Mouse (Mus musculus) testis, adult 2 months (tissue): Measurements from ENCODE around the gene Gm21761. TPM values are rescaled to one million over a fixed set of nuclear protein-coding genes. Genes with fewer than 3 reads are reported as not detected.
"Not testable (repeated sequence)": the region's sequence is repeated elsewhere in the genome, so short reads cannot be mapped to it uniquely, and the experiment has no call there.

Experiments
- H3K27ac ChIP-seq: fragments of 200-500 bp; 2 replicates; pipeline ENCODE4 v1.5.1; 2012; ENCODE audit warnings: low read depth, low read length; ENCODE audit not compliant: control insufficient read depth, insufficient read depth
- H3K27me3 ChIP-seq: fragments of 200-500 bp; 2 replicates; pipeline ENCODE4 v1.6.1; 2012; ENCODE audit warnings: mild to moderate bottlenecking, low read length, moderate library complexity; ENCODE audit not compliant: control insufficient read depth, insufficient read depth
- H3K36me3 ChIP-seq: fragments of 200-500 bp; 2 replicates; pipeline ENCODE4 v1.6.1; 2012; ENCODE audit warnings: mild to moderate bottlenecking, low read length; ENCODE audit not compliant: control insufficient read depth, insufficient read depth
- H3K4me1 ChIP-seq: fragments of 200-500 bp; 2 replicates; pipeline ENCODE4 v1.6.1; 2012; ENCODE audit warnings: low read length; ENCODE audit not compliant: control insufficient read depth, insufficient read depth
- H3K4me3 ChIP-seq: fragments of 200-500 bp; 2 replicates; pipeline ENCODE4 v1.5.1; 2012; ENCODE audit warnings: low read depth, mild to moderate bottlenecking, low read length, moderate library complexity, mixed read lengths; ENCODE audit not compliant: control insufficient read depth
- polyA plus RNA-seq: library from polyadenylated mRNA; depleted of rRNA; stranded (reverse); fragments of >200 nt; gene quantifications from 2 replicates; pipeline ENCODE4 v1.2.3, GENCODE M21; 2012; rRNA removed

Gm21761 gene
- polyA plus RNA-seq, 1 experiment = not detected

DNA sequence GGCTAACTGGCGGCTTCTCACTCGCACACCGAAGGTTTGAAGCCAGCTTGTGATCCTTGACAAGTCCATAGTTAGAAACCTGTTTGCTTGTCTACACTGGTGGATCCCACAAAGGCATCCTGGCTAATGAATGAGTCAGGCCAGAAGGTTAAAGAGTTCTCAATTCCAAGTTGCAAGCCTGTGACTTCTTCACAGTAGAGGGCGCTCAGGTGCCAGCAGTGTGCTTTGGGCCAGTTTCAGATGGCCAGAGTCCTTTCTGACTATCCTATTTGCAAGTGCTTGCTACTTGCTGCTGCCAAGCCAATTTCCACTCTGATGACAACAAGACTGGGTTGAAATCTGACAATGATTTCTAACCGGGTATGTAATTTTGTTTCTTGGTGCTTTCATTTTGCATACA lies 30.5 kb downstream of the Gm21761 start:
- H3K27ac ChIP-seq, H3K4me1 ChIP-seq, H3K4me3 ChIP-seq, H3K36me3 ChIP-seq, H3K27me3 ChIP-seq: not testable (repeated sequence)

DNA sequence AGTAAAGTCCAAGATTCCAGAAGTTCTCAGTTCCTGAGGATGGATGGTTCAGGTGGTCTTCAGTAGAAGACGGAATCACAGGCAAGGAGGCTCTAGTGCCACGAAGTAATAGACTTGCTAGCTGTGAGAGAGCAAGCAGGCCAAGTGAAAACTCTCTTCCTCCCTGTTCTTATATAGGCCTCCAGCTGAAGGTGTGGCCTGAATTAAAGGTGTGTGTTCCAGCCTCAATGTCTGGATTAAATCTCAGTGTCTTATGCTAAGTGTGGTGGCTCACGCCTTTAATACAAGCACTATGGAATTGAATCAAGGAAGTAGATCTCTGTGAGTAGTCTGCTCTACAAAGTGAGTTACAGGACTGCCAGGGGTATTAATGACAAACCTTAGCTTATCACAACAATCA lies 34.4 kb downstream of the Gm21761 start, which contains the start of gene Tcstv1:
Tcstv1 (minus strand) TSS at position 101 of the 400 bp plus-strand sequence.
- not testable (repeated sequence) for H3K36me3 ChIP-seq, H3K4me1 ChIP-seq, H3K27ac ChIP-seq, H3K27me3 ChIP-seq, H3K4me3 ChIP-seq

DNA sequence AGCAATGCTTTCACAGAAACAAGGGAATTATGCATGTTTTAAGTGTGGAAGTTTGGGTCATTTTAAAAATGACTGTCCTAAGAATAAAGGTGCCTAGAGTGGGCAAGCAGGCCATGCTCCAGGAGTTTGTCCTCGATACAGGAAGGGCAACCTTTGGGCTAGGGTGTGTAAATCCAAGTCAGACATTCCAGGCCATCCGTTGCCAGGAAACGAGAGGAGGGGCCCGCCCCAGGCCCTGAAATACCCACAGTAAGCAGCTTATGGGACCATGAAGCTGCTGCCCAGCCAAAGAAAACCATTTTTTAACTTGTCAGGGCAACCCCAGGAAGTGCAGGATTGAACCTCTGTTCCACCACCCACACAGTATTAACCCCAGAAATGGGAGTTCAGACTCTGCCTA lies 42.2 kb downstream of the Gm21761 start:
- not testable (repeated sequence) for H3K4me1 ChIP-seq, H3K4me3 ChIP-seq, H3K36me3 ChIP-seq, H3K27me3 ChIP-seq, H3K27ac ChIP-seq

DNA sequence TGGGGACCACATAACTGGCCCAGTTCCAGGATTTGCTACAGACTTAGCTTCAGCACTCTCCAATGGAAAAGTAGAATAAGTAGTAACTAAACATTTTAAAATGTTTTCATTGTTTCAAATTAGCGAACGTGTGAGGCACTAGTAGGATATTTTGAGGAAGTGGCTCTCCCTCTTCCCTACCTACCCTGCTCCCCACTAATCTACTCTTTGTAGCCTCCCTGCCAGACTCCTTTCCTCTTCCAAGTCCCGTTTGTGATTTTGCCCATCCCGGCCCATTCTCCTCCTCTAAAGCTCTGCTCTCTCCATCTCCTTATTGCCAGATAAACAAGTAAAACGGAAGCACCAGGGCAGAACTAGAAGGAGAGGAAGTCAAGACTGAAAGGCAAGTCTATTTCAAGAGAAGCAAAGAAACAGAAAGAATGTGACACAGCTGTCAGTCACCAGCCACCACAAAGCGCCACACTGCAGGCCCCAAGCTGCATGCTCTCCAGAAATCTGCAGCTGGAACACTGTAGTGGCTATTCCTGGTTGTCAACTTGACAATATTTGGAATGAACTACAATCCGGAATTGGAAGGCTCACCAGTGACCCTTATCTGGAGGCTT lies 64.6 kb downstream of the Gm21761 start:
- H3K4me3 ChIP-seq, H3K27me3 ChIP-seq, H3K27ac ChIP-seq, H3K4me1 ChIP-seq, H3K36me3 ChIP-seq: not testable (repeated sequence)

DNA sequence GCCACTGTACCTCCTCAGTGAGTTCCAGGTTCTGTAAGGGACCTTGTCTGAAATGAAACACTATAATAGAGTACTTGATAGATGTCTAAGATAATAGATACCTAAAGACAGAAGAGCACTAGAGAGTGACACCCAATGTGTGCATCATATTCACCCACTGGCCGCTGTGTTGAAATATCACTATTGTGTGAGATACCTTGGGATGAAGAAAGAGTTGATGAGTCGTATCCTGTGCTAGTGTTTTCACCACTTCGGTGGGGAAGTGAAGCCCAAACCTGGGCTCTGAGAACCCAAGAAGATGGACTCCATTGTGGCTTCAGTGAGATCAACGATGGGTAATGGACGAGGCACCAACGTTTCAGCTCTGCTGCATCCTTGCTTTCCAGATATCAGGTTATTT lies 66.7 kb downstream of the Gm21761 start:
- H3K36me3 ChIP-seq, H3K27me3 ChIP-seq, H3K4me1 ChIP-seq, H3K4me3 ChIP-seq, H3K27ac ChIP-seq: not testable (repeated sequence)

Other genes with a start within 250 kb of the Gm21761 start
- 24.1 and 27.6 TPM in 2 replicates for gene Hmgcs1, start 238.9 kb downstream of the Gm21761 start, polyA plus RNA-seq
- 1.8 and 2.2 TPM in 2 replicates for gene Nim1k, start 173.4 kb downstream of the Gm21761 start, polyA plus RNA-seq
- gene Zfp131, start 138.4 kb downstream of the Gm21761 start, polyA plus RNA-seq = 8.0 and 11.4 TPM in 2 replicates
- gene AF067063, start 99.1 kb downstream of the Gm21761 start, polyA plus RNA-seq = 0.28 TPM in 1 of 2 replicates, not detected in the other
- not detected in 2 replicates for gene D13Ertd608e, start 93.3 kb downstream of the Gm21761 start, polyA plus RNA-seq
- gene Tcstv1, start 34.5 kb downstream of the Gm21761 start, polyA plus RNA-seq = not detected in 2 replicates
- gene B020031M17Rik, start 21.5 kb upstream of the Gm21761 start, polyA plus RNA-seq = not detected in 2 replicates
- gene Gm36079, start 97.7 kb upstream of the Gm21761 start, polyA plus RNA-seq = not detected in 2 replicates
- gene Gm21188, start 122.9 kb upstream of the Gm21761 start, polyA plus RNA-seq = 0.04 and 0.13 TPM in 2 replicates
- not detected in 2 replicates for gene Gm20767, start 211.0 kb upstream of the Gm21761 start, polyA plus RNA-seq
- gene Gm21818, start 243.2 kb upstream of the Gm21761 start, polyA plus RNA-seq = not detected in 2 replicates